Mouse (Mus musculus): Measurements from ENCODE around the gene Ptprj.

The Ptprj gene

GRCm38 (mm10) chr2:90562126-90562670 is 18.2 kb downstream of the Ptprj start:
- no peak for ATAC-seq (ENCODE audit: insufficient number of reproducible peaks, low FRiP score, low TSS enrichment)

- ATAC-seq (ENCODE audit: insufficient number of reproducible peaks, low FRiP score, low TSS enrichment), result no peak; the same call in 1 of the 2 replicates
Measured at GRCm38 (mm10) chr2:90560197-90560843, 20.1 kb downstream of the Ptprj start.

GRCm38 (mm10) chr2:90559688-90560196 is 20.7 kb downstream of the Ptprj start:
- ATAC-seq (ENCODE audit: insufficient number of reproducible peaks, low FRiP score, low TSS enrichment), result no peak

DNA sequence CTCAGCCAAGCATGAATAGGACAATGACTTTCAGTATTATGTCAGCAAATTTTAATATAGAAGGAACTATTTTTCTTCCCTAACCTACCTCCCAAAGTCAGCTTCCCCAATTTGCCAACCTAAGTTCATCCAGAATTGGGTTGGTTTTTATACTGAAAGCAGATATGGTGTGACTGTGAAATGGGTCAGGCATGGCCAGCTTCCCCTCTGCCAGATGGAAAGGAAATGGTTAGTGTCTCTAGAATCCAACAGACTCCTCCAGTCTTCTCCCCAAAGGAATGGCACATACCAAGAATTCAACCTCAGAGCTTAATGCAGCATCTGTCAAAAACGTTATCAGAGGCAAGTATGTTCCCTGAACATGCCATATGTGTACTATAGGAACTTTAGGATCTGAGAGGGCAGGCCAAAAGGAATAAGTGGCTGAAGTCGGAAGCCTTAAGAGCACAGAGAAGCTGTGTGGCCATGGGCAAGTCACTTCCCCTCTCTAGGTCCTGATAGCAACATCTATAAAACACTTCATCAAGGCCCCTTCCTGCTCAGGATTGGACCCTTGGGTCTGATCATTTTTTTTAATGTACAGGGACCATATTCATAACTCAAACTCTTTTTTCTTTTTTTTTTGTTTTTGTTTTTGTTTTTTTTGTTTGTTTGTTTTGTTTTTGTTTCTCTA is 21.3 kb downstream of the Ptprj start:
- no peak for ATAC-seq (ENCODE audit: insufficient number of reproducible peaks, low FRiP score, low TSS enrichment)

DNA sequence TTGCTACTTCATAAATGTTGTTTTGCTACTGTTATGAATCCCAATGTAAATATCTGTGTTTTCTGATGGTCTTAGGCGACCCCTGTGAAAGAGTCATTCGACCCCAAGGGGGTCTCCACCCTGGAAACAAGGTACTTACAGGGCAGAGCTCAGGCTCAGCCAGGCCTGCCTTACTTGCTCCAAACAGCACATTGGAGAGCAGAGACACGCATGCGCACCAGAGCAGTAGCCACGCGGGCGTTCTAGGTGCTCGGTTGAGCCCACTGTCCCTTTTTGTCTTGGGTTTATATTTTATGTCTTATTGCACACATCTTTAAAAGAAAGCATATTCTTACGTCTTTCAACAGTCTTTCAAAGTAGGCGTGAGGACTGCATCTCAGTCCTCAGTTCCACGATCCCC is 22.1 kb downstream of the Ptprj start:
- no peak for ATAC-seq (ENCODE audit: insufficient number of reproducible peaks, low FRiP score, low TSS enrichment)

- ATAC-seq (ENCODE audit: insufficient number of reproducible peaks, low FRiP score, low TSS enrichment), result no peak
Measured at GRCm38 (mm10) chr2:90557913-90558312, 22.5 kb downstream of the Ptprj start.

DNA sequence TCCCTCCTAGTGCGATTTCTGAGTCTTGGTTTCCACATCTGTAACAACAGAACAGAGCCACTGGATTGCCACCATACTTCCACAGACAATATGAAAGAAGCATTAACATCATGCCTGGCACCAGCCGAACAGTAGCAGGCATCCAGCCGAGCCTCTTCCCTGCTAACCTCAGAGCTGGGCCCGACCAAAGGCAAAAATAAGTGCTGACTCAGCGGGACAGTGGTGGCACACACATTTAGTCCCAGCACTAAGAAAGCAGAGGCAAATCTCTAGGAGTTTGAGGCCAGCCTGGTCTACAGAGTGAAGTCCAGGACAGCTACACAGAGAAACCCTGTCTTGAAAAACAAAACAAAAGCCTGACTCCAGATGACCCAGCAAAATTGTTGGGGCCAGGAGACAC is 24.7 kb downstream of the Ptprj start:
- no peak for ATAC-seq (ENCODE audit: insufficient number of reproducible peaks, low FRiP score, low TSS enrichment)

DNA sequence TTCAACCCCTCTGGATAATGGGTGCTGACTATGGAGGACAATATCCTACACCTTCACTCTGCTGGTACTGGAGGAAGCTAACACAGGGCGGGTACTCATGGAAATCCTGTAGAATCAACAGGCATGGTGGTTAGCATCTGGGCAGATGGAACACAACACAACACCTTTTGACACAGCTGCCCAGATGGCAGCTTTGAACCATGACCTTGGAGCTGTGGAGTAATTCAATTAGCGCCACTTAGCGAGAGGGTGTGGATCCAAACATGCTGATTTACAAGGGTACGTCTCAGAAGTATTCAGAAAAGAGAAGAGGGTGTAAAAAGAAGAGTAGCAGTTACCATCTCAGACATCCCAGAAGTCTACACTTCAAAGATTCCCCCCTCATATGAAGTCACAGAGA is 25.6 kb downstream of the Ptprj start:
- no peak for ATAC-seq (ENCODE audit: insufficient number of reproducible peaks, low FRiP score, low TSS enrichment)

DNA sequence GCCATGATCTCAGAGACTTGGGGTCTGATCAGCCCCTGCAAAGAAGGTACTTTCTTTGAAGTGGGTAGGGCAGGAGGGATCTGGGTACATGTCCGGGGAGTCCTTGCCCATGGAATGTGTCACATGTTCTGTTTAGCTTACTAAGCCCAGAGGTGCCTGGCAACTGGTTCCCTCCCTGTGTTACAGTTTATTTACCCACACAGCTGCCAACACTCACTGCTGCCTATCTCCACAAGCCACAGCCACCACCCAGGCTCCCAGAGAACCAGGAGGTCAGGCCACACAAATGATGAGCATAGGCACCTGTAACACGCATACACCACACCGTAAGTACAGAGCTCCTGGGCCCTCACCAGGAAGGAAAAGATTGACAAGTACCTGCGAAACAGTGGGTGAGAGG is 26.6 kb downstream of the Ptprj start:
- no peak for ATAC-seq (ENCODE audit: insufficient number of reproducible peaks, low FRiP score, low TSS enrichment)

DNA sequence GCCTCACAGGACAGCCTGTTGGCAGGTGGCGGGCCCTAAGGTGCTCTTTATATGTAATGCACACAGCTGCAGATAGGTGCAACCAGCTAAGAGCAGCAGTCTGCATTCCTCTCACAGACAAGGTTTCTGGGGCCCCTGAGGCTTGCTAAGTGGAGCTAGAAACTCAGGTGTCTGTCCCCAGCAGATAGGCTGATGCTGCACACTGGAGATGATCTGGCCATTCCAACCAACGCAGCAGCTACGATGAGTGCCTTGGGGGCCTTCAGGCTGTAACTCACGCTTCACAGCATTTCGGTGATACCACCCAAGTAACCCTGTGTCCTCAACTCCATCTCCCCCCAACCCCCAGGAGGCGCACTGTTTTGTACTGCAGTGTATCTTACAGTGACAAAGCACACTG is 29.8 kb downstream of the Ptprj start:
- ATAC-seq (ENCODE audit: insufficient number of reproducible peaks, low FRiP score, low TSS enrichment), result no peak

GRCm38 (mm10) chr2:90548541-90548940 is 31.9 kb downstream of the Ptprj start:
- ATAC-seq (ENCODE audit: insufficient number of reproducible peaks, low FRiP score, low TSS enrichment), result no peak

DNA sequence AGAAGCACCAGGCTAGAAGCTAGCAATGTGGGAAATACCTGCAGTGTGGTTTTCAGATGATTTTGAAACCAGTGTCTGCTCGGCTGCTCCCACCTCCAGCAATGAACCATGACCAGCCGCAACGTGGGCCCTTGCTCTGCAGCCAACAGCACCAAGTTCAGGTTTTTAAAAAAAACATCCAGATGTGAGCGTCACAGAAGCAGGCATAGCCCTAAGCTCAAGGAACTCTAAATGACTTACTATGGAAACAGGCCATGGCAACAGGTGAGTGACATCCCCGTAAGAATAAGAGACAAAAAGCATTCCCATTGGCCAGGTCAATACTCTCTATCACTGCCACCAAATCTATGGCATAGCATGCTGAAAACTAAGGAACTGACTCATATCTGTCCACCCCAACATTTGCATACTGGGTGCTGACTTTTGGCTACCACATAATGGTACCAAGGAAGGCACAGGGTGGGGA is 33.3 kb downstream of the Ptprj start:
- no peak for ATAC-seq (ENCODE audit: insufficient number of reproducible peaks, low FRiP score, low TSS enrichment)

DNA sequence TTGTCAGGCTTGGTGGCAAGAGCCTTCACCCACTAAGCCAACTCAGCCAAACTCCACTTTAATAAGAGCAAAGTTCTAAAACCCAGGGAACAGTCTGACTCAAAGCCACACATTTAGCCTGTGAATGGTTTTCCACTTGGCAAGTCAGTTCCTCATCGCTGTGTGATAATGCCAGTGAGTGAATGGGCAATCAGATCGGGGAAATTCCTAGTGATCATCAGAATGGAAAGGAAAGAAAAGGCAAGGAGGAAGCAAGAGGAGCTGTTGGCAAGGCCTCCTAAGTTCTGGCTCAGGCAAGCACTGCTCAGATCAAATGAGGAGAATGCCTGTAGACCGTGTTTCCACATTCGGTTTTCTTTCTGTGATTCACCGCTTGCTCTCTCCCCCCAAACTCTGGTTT is 35.2 kb downstream of the Ptprj start:
- no peak for ATAC-seq (ENCODE audit: insufficient number of reproducible peaks, low FRiP score, low TSS enrichment)

DNA sequence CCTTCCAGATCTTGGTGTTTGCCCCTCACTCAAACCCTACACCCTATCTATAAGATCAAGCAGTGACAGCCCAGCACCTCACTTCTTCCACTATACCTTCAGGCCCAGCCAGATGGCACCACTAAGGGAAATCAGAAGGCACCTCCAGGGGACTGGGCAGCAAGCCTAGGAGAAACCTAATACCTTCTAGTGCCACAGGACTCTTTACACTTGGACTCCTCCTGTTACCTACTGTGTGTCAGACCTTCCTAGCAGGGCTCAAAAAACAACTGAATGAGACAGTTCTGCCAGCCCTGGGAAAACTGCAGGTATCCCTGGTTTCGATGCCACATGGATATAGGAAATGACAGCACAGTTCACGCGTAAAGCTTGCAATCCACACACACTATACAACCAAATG is 36.5 kb downstream of the Ptprj start:
- ATAC-seq (ENCODE audit: insufficient number of reproducible peaks, low FRiP score, low TSS enrichment), result peak; percentile 95

DNA sequence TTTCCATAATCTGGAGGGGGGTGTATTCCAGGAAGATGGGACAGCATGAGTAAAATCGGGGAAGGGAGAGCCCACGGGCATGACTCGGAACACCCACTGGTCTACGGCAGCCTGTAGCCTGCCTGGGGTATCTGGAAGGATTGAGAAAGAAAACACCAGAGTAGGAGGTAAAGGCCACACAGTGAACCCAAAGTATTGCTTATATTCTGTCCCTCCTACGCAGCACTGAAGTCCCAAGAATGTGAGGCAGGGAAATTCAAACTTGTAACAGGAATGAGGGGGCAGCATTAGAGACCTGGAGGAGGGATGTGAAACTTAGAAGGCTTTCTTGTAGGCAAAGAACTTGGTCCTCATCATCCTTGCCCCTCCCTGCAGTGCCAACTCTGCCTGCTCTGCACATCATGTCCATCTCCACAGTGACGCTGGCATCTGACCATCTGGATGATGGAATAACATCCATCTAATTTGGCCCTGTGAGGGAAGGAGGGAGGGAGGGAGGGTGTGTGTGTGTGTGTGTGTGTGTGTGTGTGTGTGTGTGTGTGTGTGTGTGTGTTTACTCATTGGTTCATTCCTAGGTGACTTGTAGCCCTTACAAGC is 37.2 kb downstream of the Ptprj start:
- ATAC-seq (ENCODE audit: insufficient number of reproducible peaks, low FRiP score, low TSS enrichment), result no peak

DNA sequence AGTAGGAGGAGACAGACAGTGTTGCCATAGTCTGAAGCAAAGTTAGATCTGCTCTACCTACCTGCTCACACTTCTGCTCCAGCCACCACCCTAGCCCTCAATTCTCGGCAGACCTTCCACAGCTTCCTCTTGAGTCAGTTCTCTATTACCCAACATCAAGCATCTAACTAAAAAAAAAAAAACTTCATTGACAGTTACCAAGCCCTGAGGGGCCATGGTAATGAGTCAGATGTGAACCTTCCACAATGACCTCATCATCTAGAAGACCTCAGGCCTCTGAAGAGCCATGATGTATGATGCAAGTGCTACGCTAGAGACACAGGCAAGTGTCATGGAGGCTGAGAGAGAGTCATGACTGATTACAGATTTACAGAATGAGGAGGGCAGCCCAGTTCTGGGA is 37.8 kb downstream of the Ptprj start:
- no peak for ATAC-seq (ENCODE audit: insufficient number of reproducible peaks, low FRiP score, low TSS enrichment)

DNA sequence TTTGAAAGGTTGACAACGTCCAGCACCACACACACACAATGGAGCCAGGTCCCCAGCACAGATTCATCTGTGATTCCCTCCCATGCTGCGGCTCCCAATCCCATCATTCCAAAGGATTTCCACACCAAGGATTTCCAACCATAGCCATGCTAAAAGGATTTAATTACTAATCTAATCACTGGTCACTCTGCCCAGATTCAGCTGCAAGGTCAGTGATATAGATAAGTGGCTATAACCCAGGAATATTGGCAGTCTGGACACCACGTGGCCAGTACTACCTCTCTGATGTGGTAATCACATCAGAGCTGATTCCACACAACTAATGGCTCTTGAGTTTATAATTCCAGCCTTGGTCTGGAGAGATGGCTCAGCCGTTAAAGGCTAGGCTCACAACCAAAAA is 41.2 kb downstream of the Ptprj start:
- no peak for ATAC-seq (ENCODE audit: insufficient number of reproducible peaks, low FRiP score, low TSS enrichment)

GRCm38 (mm10) chr2:90537244-90537643 is 43.2 kb downstream of the Ptprj start:
- no peak for ATAC-seq (ENCODE audit: insufficient number of reproducible peaks, low FRiP score, low TSS enrichment)

- ATAC-seq (ENCODE audit: insufficient number of reproducible peaks, low FRiP score, low TSS enrichment), result no peak
Measured at GRCm38 (mm10) chr2:90536555-90536954, 43.9 kb downstream of the Ptprj start.

DNA sequence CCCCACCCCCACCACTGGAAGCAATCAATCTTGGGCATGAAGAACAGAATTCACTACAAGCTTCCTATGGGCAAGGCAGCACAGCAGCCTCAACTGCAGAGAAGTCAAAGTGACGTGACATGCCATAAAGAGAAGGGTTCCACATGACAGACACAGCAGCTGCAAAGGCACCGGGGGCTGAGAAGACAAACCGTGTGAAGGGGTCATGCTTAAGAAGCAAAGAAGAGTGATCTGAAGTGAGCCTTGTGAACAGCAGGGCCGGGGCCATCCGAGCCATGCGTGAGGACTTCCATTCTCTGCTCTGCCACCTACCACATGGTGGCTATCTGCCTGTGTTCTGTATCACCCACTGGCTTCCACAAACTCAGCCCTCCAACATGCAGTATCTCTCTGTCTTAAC is 45.7 kb downstream of the Ptprj start:
- ATAC-seq (ENCODE audit: insufficient number of reproducible peaks, low FRiP score, low TSS enrichment), result no peak

DNA sequence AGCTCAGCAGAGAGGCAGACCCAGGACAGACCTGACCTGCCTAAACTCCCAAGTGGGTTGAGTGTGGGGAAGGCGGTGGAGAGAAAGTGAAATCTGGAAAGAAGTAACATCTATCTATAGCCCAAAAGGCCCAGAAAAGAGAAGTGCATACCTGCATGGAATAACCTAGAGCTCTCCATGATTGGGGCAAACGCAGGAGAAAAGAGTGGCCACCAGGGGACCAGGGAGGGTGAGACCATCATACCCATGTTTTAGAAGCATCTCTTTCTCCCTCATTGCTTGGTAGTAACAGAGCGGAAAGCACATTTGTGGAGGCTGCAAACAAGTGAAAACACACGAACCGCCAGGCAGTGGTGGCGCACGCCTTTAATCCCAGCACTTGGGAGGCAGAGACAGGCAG is 46.5 kb downstream of the Ptprj start:
- no peak for ATAC-seq (ENCODE audit: insufficient number of reproducible peaks, low FRiP score, low TSS enrichment)

All from cerebellum, adult (tissue).